Mouse (Mus musculus): ENCODE data around the gene Phlda3.

Phlda3 gene

GRCm38 (mm10) chr1:135759685-135760084, 6.2 kb upstream of the Phlda3 start:
- DNase-seq (ENCODE audit: low read depth): no peak

- DNase-seq (ENCODE audit: low read depth): no peak
Observed at GRCm38 (mm10) chr1:135760216-135760615, 5.7 kb upstream of the Phlda3 start.

- DNase-seq (ENCODE audit: low read depth): no peak
Observed at GRCm38 (mm10) chr1:135761728-135762127, 4.2 kb upstream of the Phlda3 start.

- no peak for DNase-seq (ENCODE audit: low read depth)
Observed at GRCm38 (mm10) chr1:135763503-135764205, 2.3 kb upstream of the Phlda3 start.

- DNase-seq (ENCODE audit: low read depth): no peak
Observed at GRCm38 (mm10) chr1:135764206-135764528, 1.8 kb upstream of the Phlda3 start.

- DNase-seq (ENCODE audit: low read depth): no peak
Observed at GRCm38 (mm10) chr1:135766592-135767306, 830 bp downstream of the Phlda3 start.

- no peak for DNase-seq (ENCODE audit: low read depth)
Observed at GRCm38 (mm10) chr1:135767324-135767890, 1.5 kb downstream of the Phlda3 start.

GRCm38 (mm10) chr1:135768400-135768799, 2.5 kb downstream of the Phlda3 start:
- DNase-seq (ENCODE audit: low read depth): no peak

- DNase-seq (ENCODE audit: low read depth): no peak
Observed at GRCm38 (mm10) chr1:135770237-135770636, 4.3 kb downstream of the Phlda3 start.

- no peak for DNase-seq (ENCODE audit: low read depth)
Observed at GRCm38 (mm10) chr1:135770896-135771572, 5.1 kb downstream of the Phlda3 start.

- DNase-seq (ENCODE audit: low read depth): no peak
Observed at GRCm38 (mm10) chr1:135771573-135771970, 5.7 kb downstream of the Phlda3 start.

- DNase-seq (ENCODE audit: low read depth): no peak
Observed at GRCm38 (mm10) chr1:135776596-135776995, 10.7 kb downstream of the Phlda3 start.

GRCm38 (mm10) chr1:135777046-135777445, 11.1 kb downstream of the Phlda3 start:
- no peak for DNase-seq (ENCODE audit: low read depth)

- no peak for DNase-seq (ENCODE audit: low read depth)
Observed at GRCm38 (mm10) chr1:135778780-135779535, 13.0 kb downstream of the Phlda3 start, which contains the start of gene Tnni1. Tnni1 (plus strand) TSS chr1:135779434.

GRCm38 (mm10) chr1:135780649-135781048, 14.7 kb downstream of the Phlda3 start:
- DNase-seq (ENCODE audit: low read depth): no peak

GRCm38 (mm10) chr1:135781220-135781619, 15.3 kb downstream of the Phlda3 start:
- DNase-seq (ENCODE audit: low read depth): no peak

- no peak for DNase-seq (ENCODE audit: low read depth)
Observed at GRCm38 (mm10) chr1:135782816-135783215, 16.9 kb downstream of the Phlda3 start.

GRCm38 (mm10) chr1:135787799-135788198, 21.9 kb downstream of the Phlda3 start:
- DNase-seq (ENCODE audit: low read depth): peak; percentile 81

- DNase-seq (ENCODE audit: low read depth): no peak
Observed at GRCm38 (mm10) chr1:135788708-135789107, 22.8 kb downstream of the Phlda3 start.

- DNase-seq (ENCODE audit: low read depth): peak; percentile 63
Observed at GRCm38 (mm10) chr1:135789815-135790214, 23.9 kb downstream of the Phlda3 start.

GRCm38 (mm10) chr1:135792143-135792939, 26.4 kb downstream of the Phlda3 start:
- no peak for DNase-seq (ENCODE audit: low read depth)
